Mouse (Mus musculus) neural tube, embryonic 11.5 days (tissue): ENCODE data around the gene Miox. TPM values are rescaled to one million over a fixed set of nuclear protein-coding genes. Genes with fewer than 3 reads are reported as not detected.

Experiments
- ATAC-seq: fragments of 200-750 bp; cut with Nextera tagmentation; 2 replicates; pipeline ENCODE4 v1.8.0; 2017; ENCODE audit warnings: moderate number of reproducible peaks, mild to moderate bottlenecking, moderate TSS enrichment, moderate library complexity; ENCODE audit not compliant: insufficient read depth, low FRiP score, low TSS enrichment
- DNase-seq: peaks from one replicate; pipeline ENCODE4 v3.0.0-alpha.2; 2015; ENCODE audit warnings: low spot score
- H3K27ac ChIP-seq: fragments of 300-500 bp; sonication (generic); 2 replicates; pipeline ENCODE4 v1.5.1; 2014; ENCODE audit warnings: low read depth, mild to moderate bottlenecking, low read length
- H3K27me3 ChIP-seq: fragments of 300-500 bp; sonication (generic); 2 replicates; pipeline ENCODE4 v1.6.1; 2014; ENCODE audit warnings: mild to moderate bottlenecking, low read length, mixed read lengths; ENCODE audit not compliant: control insufficient read depth, insufficient read depth
- H3K36me3 ChIP-seq: fragments of 300-500 bp; sonication (generic); 2 replicates; pipeline ENCODE4 v1.6.1; 2014; ENCODE audit warnings: mild to moderate bottlenecking, low read length, moderate library complexity, mixed read lengths; ENCODE audit not compliant: control insufficient read depth, insufficient read depth
- H3K4me1 ChIP-seq: fragments of 300-500 bp; sonication (generic); 2 replicates; pipeline ENCODE4 v1.6.1; 2014; ENCODE audit warnings: low read length, mixed read lengths; ENCODE audit not compliant: control insufficient read depth, insufficient read depth
- H3K4me2 ChIP-seq: fragments of 300-500 bp; sonication (generic); 2 replicates; pipeline ENCODE4 v1.6.1; 2014; ENCODE audit warnings: low read depth, mild to moderate bottlenecking, moderate library complexity
- H3K4me3 ChIP-seq: fragments of 300-500 bp; sonication (generic); 2 replicates; pipeline ENCODE4 v1.5.1; 2014; ENCODE audit warnings: low read depth, low read length
- H3K9ac ChIP-seq: fragments of 300-500 bp; sonication (generic); 2 replicates; pipeline ENCODE4 v1.6.1; 2014; ENCODE audit warnings: mild to moderate bottlenecking, low read length
- H3K9me3 ChIP-seq: fragments of 300-500 bp; sonication (generic); 2 replicates; pipeline ENCODE4 v1.6.1; 2016; ENCODE audit warnings: low read length; ENCODE audit not compliant: control insufficient read depth
- WGBS: fragments of 180-500 bp; shearing (Covaris S2); extraction: QIAGEN DNeasy Blood & Tissue Kit; methylation state at CpG from one replicate; pipeline ENCODE4 v1.1.7; 2014; 5-methylcytosine and 5-hydroxymethylcytosine counted together
- polyA plus RNA-seq: library from polyadenylated mRNA; unstranded; fragments of >200 nt; fragmentation: Nextera tagmentation; extraction: Ambion mirVana; gene quantifications from 2 replicates; pipeline ENCODE4 v1.2.1, GENCODE M21; 2014

Miox gene
- polyA plus RNA-seq, 1 experiment from 2014 or later = not detected

GRCm38 (mm10) chr15:89323656-89324055 lies 10.5 kb upstream of the Miox start:
- no peak overlapping the region for H3K4me2 ChIP-seq
- H3K4me1 ChIP-seq = 0 out of 2 replicates have a peak, but pooled peaks cover 4% of the 10 kb centered on the region
- no peaks in the 10 kb centered on the region for H3K9me3 ChIP-seq
- H3K4me3 ChIP-seq = no peak overlapping the region
- no peaks in the 10 kb centered on the region for H3K36me3 ChIP-seq
- H3K27ac ChIP-seq = no peak overlapping the region
- no peak for ATAC-seq
- H3K9ac ChIP-seq = no peak overlapping the region
- 0 out of 2 replicates have a peak, but pooled peaks cover 2% of the 10 kb centered on the region for H3K27me3 ChIP-seq
- no peak for DNase-seq
- WGBS = 91% methylated on average over 4 of the region's 4 CpGs

GRCm38 (mm10) chr15:89326441-89326840 lies 7.8 kb upstream of the Miox start:
- 70% methylated on average over 5 of the region's 5 CpGs for WGBS
- Histone ChIP-seq H3K4me2 (no peak overlapping the region), H3K36me3 (no peaks in the 10 kb centered on the region), H3K9me3 (no peaks in the 10 kb centered on the region), H3K27me3 (0 out of 2 replicates have a peak, but pooled peaks cover 2% of the 10 kb centered on the region), H3K9ac (no peak overlapping the region), H3K4me1 (0 out of 2 replicates have a peak, but pooled peaks cover 4% of the 10 kb centered on the region), H3K27ac (no peak overlapping the region), H3K4me3 (no peak overlapping the region)
- DNase-seq (no peak), ATAC-seq (no peak)

- Histone ChIP-seq H3K4me3 (no peak overlapping the region), H3K4me1 (no peaks in the 10 kb centered on the region), H3K27ac (no peak overlapping the region), H3K9me3 (no peaks in the 10 kb centered on the region), H3K4me2 (no peak overlapping the region), H3K9ac (no peak overlapping the region), H3K36me3 (no peaks in the 10 kb centered on the region), H3K27me3 (no peaks in the 10 kb centered on the region)
- no peak for DNase-seq
- 87% methylated on average over 17 of the region's 17 CpGs for WGBS
- no peak for ATAC-seq
Observed at GRCm38 (mm10) chr15:89334774-89335537, 758 bp downstream of the Miox start.

GRCm38 (mm10) chr15:89336422-89336821 lies 2.2 kb downstream of the Miox start:
- 88% methylated on average over 14 of the region's 14 CpGs for whole genome bisulfite sequencing
- ATAC-seq (no peak), DNase-seq (no peak)

GRCm38 (mm10) chr15:89339696-89340095 lies 5.5 kb downstream of the Miox start:
- Histone ChIP-seq H3K27me3 (no peaks in the 10 kb centered on the region), H3K36me3 (no peaks in the 10 kb centered on the region), H3K4me3 (no peak overlapping the region), H3K9me3 (no peaks in the 10 kb centered on the region), H3K4me2 (no peak overlapping the region), H3K4me1 (no peaks in the 10 kb centered on the region), H3K27ac (no peak overlapping the region), H3K9ac (no peak overlapping the region)
- ATAC-seq (no peak), DNase-seq (no peak)
- WGBS = 86% methylated on average over 2 of the region's 2 CpGs

More at GRCm38 (mm10) chr15:89336422-89336821, 2.2 kb downstream of the Miox start:
- Histone ChIP-seq H3K4me3 (no peak overlapping the region), H3K27ac (no peak overlapping the region), H3K36me3 (no peaks in the 10 kb centered on the region), H3K27me3 (no peaks in the 10 kb centered on the region), H3K4me1 (no peaks in the 10 kb centered on the region), H3K9ac (no peak overlapping the region), H3K9me3 (no peaks in the 10 kb centered on the region), H3K4me2 (no peak overlapping the region)

- H3K4me3 ChIP-seq = no peak overlapping the region
- no peaks in the 10 kb centered on the region for H3K36me3 ChIP-seq
- H3K9me3 ChIP-seq = no peaks in the 10 kb centered on the region
- 78% methylated on average over 3 of the region's 3 CpGs for WGBS
- H3K4me2 ChIP-seq = no peak overlapping the region
- H3K27me3 ChIP-seq = no peaks in the 10 kb centered on the region
- H3K27ac ChIP-seq = no peak overlapping the region
- no peaks in the 10 kb centered on the region for H3K4me1 ChIP-seq
- DNase-seq = no peak
- H3K9ac ChIP-seq = no peak overlapping the region
- no peak for ATAC-seq
Observed at GRCm38 (mm10) chr15:89340136-89340535, 5.9 kb downstream of the Miox start.

GRCm38 (mm10) chr15:89341678-89342077 lies 7.5 kb downstream of the Miox start:
- H3K4me2 ChIP-seq = no peak overlapping the region
- H3K4me1 ChIP-seq = no peaks in the 10 kb centered on the region
- no peaks in the 10 kb centered on the region for H3K9me3 ChIP-seq
- 39% methylated on average over 1 of the region's 1 CpGs for WGBS
- DNase-seq (no peak), ATAC-seq (no peak)
- no peak overlapping the region for H3K4me3 ChIP-seq
- H3K27ac ChIP-seq = no peak overlapping the region
- H3K9ac ChIP-seq = no peak overlapping the region
- no peaks in the 10 kb centered on the region for H3K36me3 ChIP-seq
- H3K27me3 ChIP-seq = no peaks in the 10 kb centered on the region

- H3K27ac ChIP-seq = no peak overlapping the region
- DNase-seq = no peak
- H3K4me1 ChIP-seq = no peaks in the 10 kb centered on the region
- ATAC-seq = no peak
- H3K36me3 ChIP-seq = no peaks in the 10 kb centered on the region
- H3K4me2 ChIP-seq = no peak overlapping the region
- H3K4me3 ChIP-seq = no peak overlapping the region
- no peaks in the 10 kb centered on the region for H3K27me3 ChIP-seq
- H3K9ac ChIP-seq = no peak overlapping the region
- H3K9me3 ChIP-seq = no peaks in the 10 kb centered on the region
- WGBS = 88% methylated on average over 3 of the region's 3 CpGs
Observed at GRCm38 (mm10) chr15:89343325-89343724, 9.1 kb downstream of the Miox start.

- ATAC-seq (no peak), DNase-seq (no peak)
- Histone ChIP-seq H3K4me1 (peaks cover 9% of the 10 kb centered on the region), H3K27me3 (no peaks in the 10 kb centered on the region), H3K27ac (no peak overlapping the region), H3K9ac (no peak overlapping the region), H3K9me3 (no peaks in the 10 kb centered on the region), H3K36me3 (peaks cover 12% of the 10 kb centered on the region), H3K4me2 (no peak overlapping the region), H3K4me3 (no peak overlapping the region)
- WGBS = 91% methylated on average over 5 of the region's 5 CpGs
Observed at GRCm38 (mm10) chr15:89350447-89350846, 16.2 kb downstream of the Miox start.
